Mouse (Mus musculus) C2C12 (cell line): ENCODE results near the gene Cuedc2. TPM values are rescaled to one million over a fixed set of nuclear protein-coding genes. Genes with fewer than 3 reads are reported as not detected.

Experiments
- H3K27me3 ChIP-seq: one replicate; pipeline ENCODE4 v1.6.1; 2011; ENCODE audit not compliant: control insufficient read depth, insufficient read depth, insufficient read length
- H3K36me3 ChIP-seq: one replicate; pipeline ENCODE4 v1.6.1; 2011; ENCODE audit not compliant: control insufficient read depth, insufficient read depth
- H3K4me3 ChIP-seq: one replicate; pipeline ENCODE4 v1.5.1; 2011; ENCODE audit warnings: mild to moderate bottlenecking, control low read depth; ENCODE audit not compliant: poor library complexity, insufficient read depth, severe bottlenecking
- H3K79me2 ChIP-seq: one replicate; pipeline ENCODE4 v1.6.1; 2011; ENCODE audit not compliant: control insufficient read depth, insufficient read depth
- H3K79me3 ChIP-seq: one replicate; pipeline ENCODE4 v1.6.1; 2011; ENCODE audit warnings: low read depth, control low read depth
- H3ac ChIP-seq: one replicate; pipeline ENCODE3; 2011; ENCODE audit warnings: low read depth; ENCODE audit not compliant: control insufficient read depth, insufficient read length
- CEBPB ChIP-seq: IDR thresholded peaks from one replicate; pipeline ENCODE4 v1.6.1; 2011; ENCODE audit warnings: low read depth, mild to moderate bottlenecking, control low read depth, moderate library complexity
- CTCF ChIP-seq: IDR thresholded peaks from one replicate; pipeline ENCODE4 v1.5.1; 2011; ENCODE audit not compliant: control insufficient read depth, insufficient read depth, insufficient read length
- FOSL1 ChIP-seq: IDR thresholded peaks from one replicate; pipeline ENCODE4 v1.8.0; 2011; ENCODE audit warnings: mild to moderate bottlenecking, low read length; ENCODE audit not compliant: poor library complexity, insufficient read depth, severe bottlenecking
- MAX ChIP-seq: IDR thresholded peaks from one replicate; pipeline ENCODE4 v1.6.1; 2011; ENCODE audit warnings: mild to moderate bottlenecking, control low read depth
- MYOD1 ChIP-seq: IDR thresholded peaks from one replicate; pipeline ENCODE4 v1.6.1; 2011; ENCODE audit warnings: low read depth; ENCODE audit not compliant: control insufficient read depth, insufficient read length
- MYOG ChIP-seq: IDR thresholded peaks from one replicate; pipeline ENCODE4 v1.6.1; 2011; ENCODE audit not compliant: control insufficient read depth, insufficient read length; ENCODE audit errors: extremely low read depth
- USF1 ChIP-seq: IDR thresholded peaks from one replicate; pipeline ENCODE4 v1.6.1; 2011; ENCODE audit warnings: low read depth, mild to moderate bottlenecking, control low read depth, moderate library complexity
- polyA plus RNA-seq: library from polyadenylated mRNA; unstranded; fragments of >200 nt; fragmentation: generic; extraction: Trizol; gene quantifications from one replicate; pipeline ENCODE4 v1.2.1, GENCODE M21; 2012; ENCODE audit warnings: missing spikeins

Gene Cuedc2
- polyA plus RNA-seq, 1 experiment, result 161 TPM

GRCm38 (mm10) chr19:46321101-46321943, 17.2 kb downstream of the Cuedc2 start:
- H3K27me3 ChIP-seq, result peaks cover 50% of the 10 kb centered on the region
- no peak for TF ChIP-seq MAX
- no peak for TF ChIP-seq USF1
- TF ChIP-seq MYOD1, result no peak
- no peak for TF ChIP-seq FOSL1
- TF ChIP-seq CTCF, result no peak
- no peak for TF ChIP-seq CEBPB
- no peak for TF ChIP-seq MYOG
- no peak overlapping the region for H3K4me3 ChIP-seq
- H3K36me3 ChIP-seq, result no peaks in the 10 kb centered on the region
- H3ac ChIP-seq, result no peak overlapping the region
- no peaks in the 10 kb centered on the region for H3K79me3 ChIP-seq
- H3K79me2 ChIP-seq, result no peaks in the 10 kb centered on the region

DNA sequence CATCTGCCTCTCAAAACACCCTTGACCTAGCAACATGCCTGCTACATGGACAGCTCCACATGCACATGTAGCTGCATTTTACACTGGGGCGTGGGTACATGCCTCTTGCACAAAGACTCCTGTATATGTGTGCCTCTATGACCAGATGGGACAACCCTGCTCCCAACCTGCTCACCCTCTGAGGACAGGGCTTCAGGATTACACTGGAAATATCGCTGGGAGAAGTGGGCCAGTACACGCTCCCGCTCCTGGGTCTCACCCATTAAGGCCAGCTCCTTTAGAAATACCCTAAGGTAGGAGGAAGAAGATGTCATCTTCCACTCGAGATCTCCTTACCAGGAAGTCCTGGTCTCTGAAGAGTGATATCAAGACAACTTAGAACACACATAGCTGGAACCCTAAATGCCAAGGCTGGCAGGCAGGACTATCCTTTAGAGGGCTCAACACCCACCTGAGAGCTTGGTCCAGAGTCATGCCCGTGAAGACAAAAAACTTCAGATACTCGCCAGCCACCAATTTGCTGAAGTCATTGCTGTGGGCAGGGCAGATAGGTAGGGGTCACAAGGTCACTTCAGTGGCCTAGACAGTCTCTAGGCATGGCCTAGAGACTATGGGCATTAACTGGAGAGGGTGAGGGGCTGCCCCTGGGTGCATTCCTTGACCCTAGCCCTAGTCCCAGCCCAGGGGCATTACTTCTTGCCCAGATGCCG, 18.3 kb downstream of the Cuedc2 start:
- H3K79me3 ChIP-seq, result no peaks in the 10 kb centered on the region
- peaks cover 42% of the 10 kb centered on the region for H3K27me3 ChIP-seq
- H3K4me3 ChIP-seq, result no peak overlapping the region
- no peaks in the 10 kb centered on the region for H3K79me2 ChIP-seq
- TF ChIP-seq USF1 (no peak), MYOD1 (no peak), CTCF (no peak), FOSL1 (no peak), MYOG (no peak), CEBPB (no peak), MAX (no peak)
- H3ac ChIP-seq, result no peak overlapping the region
- no peaks in the 10 kb centered on the region for H3K36me3 ChIP-seq

GRCm38 (mm10) chr19:46318586-46319378, 19.7 kb downstream of the Cuedc2 start:
- H3K79me2 ChIP-seq, result no peaks in the 10 kb centered on the region
- no peak overlapping the region for H3K4me3 ChIP-seq
- H3K36me3 ChIP-seq, result no peaks in the 10 kb centered on the region
- no peaks in the 10 kb centered on the region for H3K79me3 ChIP-seq
- no peak for TF ChIP-seq MYOD1
- TF ChIP-seq FOSL1, result no peak
- TF ChIP-seq CTCF, result no peak
- TF ChIP-seq CEBPB, result no peak
- no peak for TF ChIP-seq MAX
- no peak for TF ChIP-seq MYOG
- no peak for TF ChIP-seq USF1
- no peak overlapping the region for H3ac ChIP-seq
- peaks cover 33% of the 10 kb centered on the region for H3K27me3 ChIP-seq

DNA sequence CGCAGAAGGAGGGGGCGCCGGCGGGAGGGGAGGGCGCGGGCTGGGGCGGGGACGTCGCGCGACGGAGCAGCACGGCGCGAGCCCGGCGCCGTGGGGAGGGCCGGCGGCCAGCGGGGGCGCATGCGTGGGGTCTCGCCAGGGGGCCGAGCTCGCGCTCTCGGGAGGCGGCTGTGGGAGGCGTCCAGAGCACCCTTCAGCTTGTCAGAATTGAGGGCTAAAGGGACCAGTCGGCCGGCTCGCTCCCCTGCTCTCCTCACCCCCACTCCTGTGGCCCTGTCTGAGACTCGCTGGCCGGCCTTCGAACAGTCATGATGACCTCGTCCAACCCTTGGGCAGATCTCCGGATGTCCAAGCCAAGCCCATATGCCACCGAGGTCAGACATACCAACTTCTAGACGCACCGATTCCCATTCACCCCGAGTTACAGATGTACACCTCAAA, 20.5 kb downstream of the Cuedc2 start:
- Histone ChIP-seq H3K79me3 (no peaks in the 10 kb centered on the region), H3K27me3 (peaks cover 31% of the 10 kb centered on the region), H3K4me3 (no peak overlapping the region), H3K79me2 (no peaks in the 10 kb centered on the region), H3K36me3 (no peaks in the 10 kb centered on the region), H3ac (no peak overlapping the region)
- TF ChIP-seq MAX, result no peak
- no peak for TF ChIP-seq MYOD1
- no peak for TF ChIP-seq CEBPB
- no peak for TF ChIP-seq CTCF
- TF ChIP-seq FOSL1, result no peak
- TF ChIP-seq MYOG, result no peak
- no peak for TF ChIP-seq USF1

DNA sequence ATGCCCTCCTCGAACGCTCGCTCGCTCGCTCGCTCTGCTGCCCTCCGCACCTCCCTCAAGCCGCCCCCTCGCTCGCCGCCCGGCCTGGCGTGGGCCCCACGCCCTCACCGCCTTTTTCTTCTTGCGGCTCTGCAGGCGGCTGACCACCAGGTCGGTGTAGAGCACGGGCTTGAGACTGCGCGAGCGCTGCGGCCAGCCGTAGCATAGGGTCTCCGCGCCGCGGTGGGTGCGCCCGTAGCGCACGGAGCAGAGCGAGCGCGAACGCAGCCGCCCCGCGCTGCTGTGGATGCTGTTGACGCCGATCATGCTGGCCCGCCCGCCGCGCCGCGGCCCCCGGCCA, 21.0 kb downstream of the Cuedc2 start:
- Histone ChIP-seq H3K27me3 (peaks cover 30% of the 10 kb centered on the region), H3K4me3 (no peak overlapping the region), H3K79me2 (no peaks in the 10 kb centered on the region), H3K36me3 (no peaks in the 10 kb centered on the region), H3ac (no peak overlapping the region), H3K79me3 (no peaks in the 10 kb centered on the region)
- TF ChIP-seq MAX (no peak), USF1 (no peak), MYOG (no peak), CTCF (no peak), MYOD1 (no peak), CEBPB (no peak), FOSL1 (no peak)
